Mouse (Mus musculus): Measurements from ENCODE around the gene Sptbn1.

- no peak for TF ChIP-seq CTCF (IDR thresholded peaks at IDR 0.05; ENCODE audit: low read depth, low read length)
- TF ChIP-seq POLR2AphosphoS5 (IDR thresholded peaks at IDR 0.05; ENCODE audit: insufficient replicate concordance, low read depth, low read length): no peak
- no peak for TF ChIP-seq TAL1 (conservative IDR thresholded peaks at IDR 0.05; ENCODE audit: low read depth, low read length)
Observed at GRCm38 (mm10) chr11:30104177-30104576, 163.8 kb downstream of the Sptbn1 start.

Measured in G1E (cell line).